Mouse (Mus musculus) splenic B cell, adult 2 months (primary cell): ENCODE data around the gene Gm3685.
"Not testable (repeated sequence)": the region's sequence is repeated elsewhere in the genome, so short reads cannot be mapped to it uniquely, and the experiment has no call there.

Source experiments
- DNase-seq: peaks from one replicate; pipeline ENCODE4 v3.0.0-alpha.2; 2011; ENCODE audit warnings: low read depth, low spot score
- H3K27me3 ChIP-seq: 2 replicates; pipeline ENCODE4 v1.6.1; 2012; ENCODE audit warnings: mild to moderate bottlenecking, low read length, moderate library complexity, mixed read lengths; ENCODE audit not compliant: control insufficient read depth, poor library complexity, insufficient read depth, severe bottlenecking
- H3K36me3 ChIP-seq: 2 replicates; pipeline ENCODE4 v1.6.1; 2012; ENCODE audit warnings: mild to moderate bottlenecking, low read length, moderate library complexity, mixed read lengths; ENCODE audit not compliant: control insufficient read depth, poor library complexity, insufficient read depth, severe bottlenecking

Gene Gm3685

GRCm38 (mm10) chr14:7044870-7045269, at the start of gene Gm3685:
Gene Gm3685, minus strand, starts transcription at chr14:7044970.
- not testable (repeated sequence) for H3K27me3 ChIP-seq, H3K36me3 ChIP-seq, DNase-seq

DNA sequence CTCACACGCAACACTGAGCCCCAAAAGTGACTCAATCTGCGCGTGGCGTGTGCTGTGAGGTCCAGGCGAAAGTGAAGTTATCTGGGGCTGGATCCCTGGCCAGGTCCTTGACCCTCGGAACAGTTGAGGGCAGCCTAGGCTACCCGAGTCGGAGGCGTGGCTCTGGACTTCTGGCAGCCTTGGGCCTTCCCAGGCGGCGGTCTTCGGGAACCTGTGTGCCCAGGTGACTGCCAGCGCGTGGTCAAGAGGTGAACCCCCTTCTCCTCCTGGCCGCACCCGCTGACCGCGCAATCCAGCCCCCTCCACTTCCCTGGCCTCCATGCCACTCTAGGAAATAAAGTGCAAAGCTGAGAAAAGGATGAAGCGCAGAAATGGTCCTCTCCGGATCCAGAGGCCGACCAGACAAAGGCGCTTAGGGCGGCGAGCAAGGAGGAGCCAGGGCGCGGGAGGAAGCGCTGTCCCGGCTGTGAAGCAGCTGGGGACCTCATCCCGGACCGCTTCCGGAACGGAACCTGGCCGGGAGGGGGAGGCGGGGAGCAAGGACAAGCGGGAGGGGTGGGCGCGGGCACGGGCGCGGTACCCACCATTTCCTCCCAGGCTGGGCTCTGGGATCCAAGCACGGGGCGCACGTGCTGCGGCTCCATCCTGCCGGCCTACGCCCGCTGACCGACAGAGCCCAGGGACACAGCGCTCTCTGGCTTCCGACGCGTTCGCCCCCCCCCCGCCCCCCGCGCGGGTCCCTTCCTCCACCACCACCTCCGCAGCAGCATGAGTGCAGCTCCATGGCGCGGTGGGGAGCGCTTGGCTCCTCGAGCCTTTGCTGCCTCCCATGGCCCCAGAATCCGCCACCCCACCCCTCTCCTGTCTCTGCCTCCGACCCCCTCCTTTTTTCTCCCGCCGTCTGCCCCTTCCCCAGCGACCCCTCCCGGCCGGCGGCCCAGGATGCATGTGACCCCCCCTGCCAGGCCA, 17.7 kb downstream of the Gm3685 start, which contains the start of gene Gm10406:
TSS of gene Gm10406 (minus strand) at position 669 of the 969 bp plus-strand sequence.
- H3K36me3 ChIP-seq, H3K27me3 ChIP-seq, DNase-seq: not testable (repeated sequence)

DNA sequence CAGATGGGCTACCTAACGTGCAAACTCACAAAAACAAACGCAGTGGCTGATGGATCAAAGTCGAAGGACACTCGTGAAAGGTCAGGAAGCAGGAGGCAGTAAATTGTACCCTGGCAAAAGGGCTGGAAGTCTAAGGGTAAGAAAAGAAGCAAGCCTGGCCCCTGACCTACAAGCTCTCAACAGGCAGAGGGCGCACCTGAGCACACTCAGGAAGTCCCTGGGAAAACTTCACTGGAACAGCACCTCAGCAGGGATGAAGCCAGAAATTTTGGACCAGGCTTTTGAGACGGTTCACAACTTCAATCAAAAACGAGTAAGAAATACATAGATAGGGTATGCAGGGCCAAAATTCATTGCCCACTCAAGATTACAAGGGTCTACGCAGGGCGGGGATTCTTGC, 18.5 kb downstream of the Gm3685 start:
- not testable (repeated sequence) for DNase-seq, H3K36me3 ChIP-seq, H3K27me3 ChIP-seq
